Mouse (Mus musculus) neural tube, embryonic 12.5 days (tissue): ENCODE data around the gene Selplg. TPM values are rescaled to one million over a fixed set of nuclear protein-coding genes. Genes with fewer than 3 reads are reported as not detected.

Source experiments
- ATAC-seq: fragments of 200-750 bp; cut with Nextera tagmentation; 2 replicates; pipeline ENCODE4 v1.8.0; 2017; ENCODE audit warnings: low read depth, mild to moderate bottlenecking, moderate TSS enrichment, moderate library complexity; ENCODE audit not compliant: low FRiP score
- H3K27ac ChIP-seq: fragments of 300-500 bp; sonication (generic); 2 replicates; pipeline ENCODE4 v1.5.1; 2016
- H3K27me3 ChIP-seq: fragments of 300-500 bp; sonication (generic); replicated peaks from 2 replicates; pipeline ENCODE4 v1.6.1; 2016; ENCODE audit warnings: mild to moderate bottlenecking
- H3K36me3 ChIP-seq: fragments of 300-500 bp; sonication (generic); 2 replicates; pipeline ENCODE4 v1.6.1; 2016; ENCODE audit warnings: mild to moderate bottlenecking
- H3K4me1 ChIP-seq: fragments of 300-500 bp; sonication (generic); 2 replicates; pipeline ENCODE4 v1.6.1; 2016
- H3K4me2 ChIP-seq: fragments of 300-500 bp; sonication (generic); replicated peaks from 2 replicates; pipeline ENCODE4 v1.6.1; 2016; ENCODE audit warnings: mild to moderate bottlenecking
- H3K4me3 ChIP-seq: fragments of 300-500 bp; sonication (generic); 2 replicates; pipeline ENCODE4 v1.5.1; 2016
- H3K9ac ChIP-seq: fragments of 300-500 bp; sonication (generic); 2 replicates; pipeline ENCODE4 v1.6.1; 2016; ENCODE audit warnings: mild to moderate bottlenecking
- H3K9me3 ChIP-seq: fragments of 300-500 bp; sonication (generic); 2 replicates; pipeline ENCODE4 v1.6.1; 2016; ENCODE audit warnings: mild to moderate bottlenecking
- WGBS: fragments of 180-500 bp; shearing (Covaris S2); methylation state at CpG from one replicate; pipeline ENCODE4 v1.1.7; 2016; 5-methylcytosine and 5-hydroxymethylcytosine counted together
- polyA plus RNA-seq: library from polyadenylated mRNA; unstranded; fragments of >200 nt; fragmentation: Nextera tagmentation; extraction: Ambion mirVana; gene quantifications from 2 replicates; pipeline ENCODE4 v1.2.1, GENCODE M21; 2016

Selplg gene
- polyA plus RNA-seq, 1 experiment from 2014 or later: 1.5 TPM

GRCm38 (mm10) chr5:113852463-113852862 lies 20.0 kb upstream of the Selplg start:
- H3K9ac ChIP-seq: no peak overlapping the region
- H3K4me3 ChIP-seq: no peak overlapping the region
- 92% methylated on average over 7 of the region's 7 CpGs for WGBS

GRCm38 (mm10) chr5:113850680-113851230 lies 18.3 kb upstream of the Selplg start:
- Histone ChIP-seq H3K36me3 (peaks cover 78% of the 10 kb centered on the region), H3K27ac (no peak overlapping the region)

More at GRCm38 (mm10) chr5:113852463-113852862, 20.0 kb upstream of the Selplg start:
- Histone ChIP-seq H3K9me3 (no peaks in the 10 kb centered on the region), H3K4me2 (no peak overlapping the region), H3K36me3 (peaks cover 61% of the 10 kb centered on the region), H3K27ac (no peak overlapping the region), H3K4me1 (peaks cover 34% of the 10 kb centered on the region), H3K27me3 (no peaks in the 10 kb centered on the region)
- no peak for ATAC-seq

GRCm38 (mm10) chr5:113847636-113848035 lies 15.2 kb upstream of the Selplg start:
- H3K27me3 ChIP-seq: no peaks in the 10 kb centered on the region
- H3K9ac ChIP-seq: no peak overlapping the region
- H3K27ac ChIP-seq: no peak overlapping the region
- H3K4me1 ChIP-seq: 0 out of 2 replicates have a peak, but pooled peaks cover 2% of the 10 kb centered on the region
- ATAC-seq: no peak
- WGBS: 88% methylated on average over 9 of the region's 9 CpGs
- H3K4me2 ChIP-seq: no peak overlapping the region
- H3K36me3 ChIP-seq: peaks cover 95% of the 10 kb centered on the region
- H3K9me3 ChIP-seq: no peaks in the 10 kb centered on the region
- H3K4me3 ChIP-seq: no peak overlapping the region

More at GRCm38 (mm10) chr5:113850680-113851230, 18.3 kb upstream of the Selplg start:
- H3K4me1 ChIP-seq: peaks cover 18% of the 10 kb centered on the region
- ATAC-seq: no peak
- H3K4me2 ChIP-seq: no peak overlapping the region
- 76% methylated on average over 8 of the region's 8 CpGs for WGBS
- H3K9me3 ChIP-seq: no peaks in the 10 kb centered on the region
- no peak overlapping the region for H3K4me3 ChIP-seq
- H3K9ac ChIP-seq: no peak overlapping the region
- no peaks in the 10 kb centered on the region for H3K27me3 ChIP-seq

- H3K27ac ChIP-seq: no peak overlapping the region
- no peaks in the 10 kb centered on the region for H3K27me3 ChIP-seq
- 92% methylated on average over 8 of the region's 8 CpGs for WGBS
- H3K9me3 ChIP-seq: no peaks in the 10 kb centered on the region
- no peak overlapping the region for H3K4me3 ChIP-seq
- H3K4me2 ChIP-seq: no peak overlapping the region
- H3K9ac ChIP-seq: no peak overlapping the region
- H3K4me1 ChIP-seq: 0 out of 2 replicates have a peak, but pooled peaks cover 2% of the 10 kb centered on the region
- peaks cover 97% of the 10 kb centered on the region for H3K36me3 ChIP-seq
- ATAC-seq: no peak
Measured at GRCm38 (mm10) chr5:113846656-113847055, 14.2 kb upstream of the Selplg start.

- Histone ChIP-seq H3K27me3 (no peaks in the 10 kb centered on the region), H3K4me3 (no peak overlapping the region), H3K27ac (no peak overlapping the region), H3K9me3 (no peaks in the 10 kb centered on the region), H3K9ac (no peak overlapping the region), H3K4me1 (0 out of 2 replicates have a peak, but pooled peaks cover under 1% of the 10 kb centered on the region), H3K4me2 (no peak overlapping the region), H3K36me3 (peaks cover 88% of the 10 kb centered on the region)
- 89% methylated on average over 8 of the region's 8 CpGs for WGBS
- ATAC-seq: no peak
Measured at GRCm38 (mm10) chr5:113845627-113846026, 13.2 kb upstream of the Selplg start.

- Histone ChIP-seq H3K27ac (no peak overlapping the region), H3K36me3 (peaks cover 88% of the 10 kb centered on the region), H3K4me3 (no peak overlapping the region), H3K9me3 (no peaks in the 10 kb centered on the region), H3K4me1 (no peaks in the 10 kb centered on the region), H3K9ac (no peak overlapping the region), H3K4me2 (no peak overlapping the region), H3K27me3 (no peaks in the 10 kb centered on the region)
- 78% methylated on average over 7 of the region's 7 CpGs for WGBS
- no peak for ATAC-seq
Measured at GRCm38 (mm10) chr5:113844721-113845120, 12.3 kb upstream of the Selplg start.

GRCm38 (mm10) chr5:113844106-113844505 lies 11.7 kb upstream of the Selplg start:
- Histone ChIP-seq H3K36me3 (peaks cover 83% of the 10 kb centered on the region), H3K4me1 (no peaks in the 10 kb centered on the region), H3K27me3 (no peaks in the 10 kb centered on the region), H3K4me2 (no peak overlapping the region), H3K9ac (no peak overlapping the region), H3K27ac (no peak overlapping the region), H3K4me3 (no peak overlapping the region), H3K9me3 (no peaks in the 10 kb centered on the region)
- ATAC-seq: no peak
- 90% methylated on average over 15 of the region's 15 CpGs for WGBS

- H3K4me1 ChIP-seq: no peaks in the 10 kb centered on the region
- no peak for ATAC-seq
- no peak overlapping the region for H3K4me3 ChIP-seq
- no peak overlapping the region for H3K27ac ChIP-seq
- no peak overlapping the region for H3K4me2 ChIP-seq
- no peaks in the 10 kb centered on the region for H3K9me3 ChIP-seq
- no peaks in the 10 kb centered on the region for H3K27me3 ChIP-seq
- peaks cover 75% of the 10 kb centered on the region for H3K36me3 ChIP-seq
- WGBS: 91% methylated on average over 9 of the region's 9 CpGs
- no peak overlapping the region for H3K9ac ChIP-seq
Measured at GRCm38 (mm10) chr5:113842906-113843305, 10.5 kb upstream of the Selplg start.

- no peak overlapping the region for H3K4me3 ChIP-seq
- H3K36me3 ChIP-seq: peaks cover 68% of the 10 kb centered on the region
- no peak for ATAC-seq
- H3K4me1 ChIP-seq: no peaks in the 10 kb centered on the region
- WGBS: 88% methylated on average over 9 of the region's 9 CpGs
- H3K9ac ChIP-seq: no peak overlapping the region
- H3K27me3 ChIP-seq: no peaks in the 10 kb centered on the region
- no peak overlapping the region for H3K27ac ChIP-seq
- no peak overlapping the region for H3K4me2 ChIP-seq
- no peaks in the 10 kb centered on the region for H3K9me3 ChIP-seq
Measured at GRCm38 (mm10) chr5:113842244-113842643, 9.8 kb upstream of the Selplg start.

- Histone ChIP-seq H3K4me2 (no peak overlapping the region), H3K9me3 (no peaks in the 10 kb centered on the region), H3K27me3 (no peaks in the 10 kb centered on the region), H3K4me1 (no peaks in the 10 kb centered on the region), H3K4me3 (no peak overlapping the region), H3K9ac (no peak overlapping the region), H3K27ac (no peak overlapping the region), H3K36me3 (peaks cover 61% of the 10 kb centered on the region)
- ATAC-seq: no peak
- WGBS: 84% methylated on average over 23 of the region's 23 CpGs
Measured at GRCm38 (mm10) chr5:113841243-113842225, 9.1 kb upstream of the Selplg start.

- Histone ChIP-seq H3K27ac (no peak overlapping the region), H3K4me3 (no peak overlapping the region), H3K36me3 (peaks cover 50% of the 10 kb centered on the region), H3K4me2 (no peak overlapping the region), H3K27me3 (no peaks in the 10 kb centered on the region), H3K4me1 (no peaks in the 10 kb centered on the region), H3K9ac (no peak overlapping the region), H3K9me3 (no peaks in the 10 kb centered on the region)
- no peak for ATAC-seq
- WGBS: 95% methylated on average over 4 of the region's 4 CpGs
Measured at GRCm38 (mm10) chr5:113840443-113840842, 8.0 kb upstream of the Selplg start.

GRCm38 (mm10) chr5:113836961-113837360 lies 4.5 kb upstream of the Selplg start:
- H3K4me2 ChIP-seq: no peak overlapping the region
- 0 out of 2 replicates have a peak, but pooled peaks cover 6% of the 10 kb centered on the region for H3K4me1 ChIP-seq
- ATAC-seq: no peak
- no peak overlapping the region for H3K4me3 ChIP-seq
- peaks cover 17% of the 10 kb centered on the region for H3K36me3 ChIP-seq
- H3K9me3 ChIP-seq: no peaks in the 10 kb centered on the region
- H3K27me3 ChIP-seq: no peaks in the 10 kb centered on the region
- WGBS: 82% methylated on average over 10 of the region's 10 CpGs
- H3K9ac ChIP-seq: no peak overlapping the region
- no peak overlapping the region for H3K27ac ChIP-seq
